Mouse (Mus musculus): ENCODE measurements around the gene Ahsg. TPM values are rescaled to one million over a fixed set of nuclear protein-coding genes. Genes with fewer than 3 reads are reported as not detected.

Gene Ahsg
- polyA plus RNA-seq, 1 experiment from 2014 or later = 111 TPM

DNA sequence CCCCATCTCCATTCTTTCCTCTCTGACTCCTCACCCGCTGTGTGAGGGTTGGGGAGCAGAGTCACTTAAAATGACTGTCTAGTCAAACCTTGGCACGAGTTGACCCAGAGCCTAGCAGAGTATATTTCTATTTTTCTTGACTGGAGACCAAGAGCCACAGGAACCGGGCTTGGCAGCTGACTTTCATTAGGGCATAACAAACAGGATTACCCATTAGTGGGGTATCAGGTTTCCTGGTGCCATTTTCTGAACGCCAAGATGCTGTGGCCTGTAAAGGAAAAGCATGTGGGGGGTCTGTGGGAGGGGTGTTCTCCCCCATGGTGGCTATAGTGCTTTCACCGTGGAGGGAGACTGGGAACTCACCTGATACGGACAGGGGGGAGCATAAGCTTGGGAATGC, 10.2 kb upstream of the Ahsg start:
- Histone ChIP-seq H3K36me3 (ENCODE audit: control insufficient read depth, insufficient read depth, low read length) (no peaks in the 10 kb centered on the region), H3K9ac (ENCODE audit: low read length) (no peak overlapping the region), H3K27ac (ENCODE audit: low read length) (no peak overlapping the region), H3K9me3 (replicated peaks; ENCODE audit: control insufficient read depth, low read length) (no peaks in the 10 kb centered on the region), H3K4me1 (ENCODE audit: control insufficient read depth, insufficient read depth, low read length) (no peaks in the 10 kb centered on the region), H3K27me3 (ENCODE audit: control insufficient read depth, insufficient read depth, low read length) (no peaks in the 10 kb centered on the region), H3K4me3 (replicated peaks; ENCODE audit: low read length) (no peak overlapping the region), H3K4me2 (ENCODE audit: low read depth, low read length) (no peak overlapping the region)
- no peak for ATAC-seq (ENCODE audit: insufficient read depth, low FRiP score)
- WGBS = 23% methylated on average over 6 of the region's 6 CpGs

DNA sequence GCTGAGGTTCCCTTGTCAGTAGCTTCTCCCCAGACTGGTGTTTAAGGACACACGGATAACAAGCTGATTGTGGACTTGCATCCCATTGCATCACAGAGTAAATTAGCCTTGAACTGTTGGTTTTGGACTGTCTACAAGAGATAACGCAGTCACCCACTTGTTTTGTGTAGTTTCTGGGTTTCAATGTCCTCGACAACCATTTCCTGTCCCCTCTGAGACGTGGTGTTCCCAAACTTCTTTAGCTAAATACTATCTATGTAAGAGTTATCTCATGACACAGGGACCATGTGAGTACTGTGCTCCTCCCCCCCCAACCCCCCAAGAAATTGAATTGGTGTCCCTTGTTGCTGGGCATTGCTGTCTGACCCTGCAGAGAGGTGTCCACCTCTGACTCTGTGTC, 9.6 kb upstream of the Ahsg start:
- Histone ChIP-seq H3K4me1 (ENCODE audit: control insufficient read depth, insufficient read depth, low read length) (no peaks in the 10 kb centered on the region), H3K9me3 (replicated peaks; ENCODE audit: control insufficient read depth, low read length) (no peaks in the 10 kb centered on the region), H3K27me3 (ENCODE audit: control insufficient read depth, insufficient read depth, low read length) (no peaks in the 10 kb centered on the region), H3K4me2 (ENCODE audit: low read depth, low read length) (no peak overlapping the region), H3K27ac (ENCODE audit: low read length) (no peak overlapping the region), H3K36me3 (ENCODE audit: control insufficient read depth, insufficient read depth, low read length) (no peaks in the 10 kb centered on the region), H3K4me3 (replicated peaks; ENCODE audit: low read length) (no peak overlapping the region), H3K9ac (ENCODE audit: low read length) (no peak overlapping the region)
- ATAC-seq (ENCODE audit: insufficient read depth, low FRiP score) = no peak
- WGBS = 65% methylated on average over 4 of the region's 4 CpGs

DNA sequence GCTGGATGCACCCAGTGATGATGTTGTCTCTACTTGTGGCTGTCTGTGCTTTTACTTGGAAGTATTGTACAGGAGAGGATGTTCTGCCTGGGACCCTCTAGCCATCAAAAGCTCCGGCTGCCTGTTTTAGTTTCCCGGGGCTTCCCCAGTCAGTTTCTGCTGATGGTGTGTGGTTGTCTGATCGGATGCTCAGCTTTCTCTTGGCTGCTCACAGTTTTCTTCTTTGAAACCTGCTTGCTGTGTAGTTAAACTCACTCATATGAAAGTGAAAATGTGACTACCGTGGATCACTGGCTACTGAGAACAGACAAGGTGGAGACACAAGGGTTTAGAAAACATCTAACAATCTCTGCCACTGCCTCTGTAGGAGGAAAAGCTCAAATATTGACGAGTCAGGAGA, 7.6 kb upstream of the Ahsg start:
- 79% methylated on average over 5 of the region's 5 CpGs for WGBS
- H3K9me3 ChIP-seq (replicated peaks; ENCODE audit: control insufficient read depth, low read length) = no peaks in the 10 kb centered on the region

DNA sequence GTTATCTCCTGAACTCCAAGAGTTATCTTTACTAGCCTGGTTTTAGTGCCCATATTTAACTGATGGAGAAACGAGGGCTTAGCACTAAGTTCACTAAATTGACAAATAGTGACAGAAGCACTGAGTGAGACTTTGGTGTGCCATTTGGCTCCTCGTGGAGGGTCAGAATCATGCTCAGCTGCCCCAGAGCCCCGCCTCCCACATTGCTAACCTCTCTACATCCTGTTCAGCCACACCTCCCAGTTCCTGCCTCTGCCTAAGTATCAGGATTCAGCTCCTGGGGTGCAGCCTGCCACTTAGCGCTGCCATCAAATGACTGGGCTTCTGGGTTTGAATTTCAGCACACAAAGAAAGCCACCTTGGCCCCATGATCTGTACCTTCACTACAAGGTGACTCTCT, 5.7 kb upstream of the Ahsg start:
- no peak for ATAC-seq (ENCODE audit: insufficient read depth, low FRiP score)
- H3K27me3 ChIP-seq (ENCODE audit: control insufficient read depth, insufficient read depth, low read length) = no peaks in the 10 kb centered on the region
- WGBS = 32% methylated on average over 4 of the region's 4 CpGs
- H3K4me2 ChIP-seq (ENCODE audit: low read depth, low read length) = no peak overlapping the region
- H3K36me3 ChIP-seq (ENCODE audit: control insufficient read depth, insufficient read depth, low read length) = no peaks in the 10 kb centered on the region
- H3K4me3 ChIP-seq (replicated peaks; ENCODE audit: low read length) = no peak overlapping the region
- no peaks in the 10 kb centered on the region for H3K4me1 ChIP-seq (ENCODE audit: control insufficient read depth, insufficient read depth, low read length)
- no peak overlapping the region for H3K27ac ChIP-seq (ENCODE audit: low read length)
- no peaks in the 10 kb centered on the region for H3K9me3 ChIP-seq (replicated peaks; ENCODE audit: control insufficient read depth, low read length)
- no peak overlapping the region for H3K9ac ChIP-seq (ENCODE audit: low read length)

More for the DNA sequence above, 7.6 kb upstream of the Ahsg start:
- H3K4me2 ChIP-seq (ENCODE audit: low read depth, low read length) = no peak overlapping the region
- ATAC-seq (ENCODE audit: insufficient read depth, low FRiP score) = no peak
- H3K27me3 ChIP-seq (ENCODE audit: control insufficient read depth, insufficient read depth, low read length) = no peaks in the 10 kb centered on the region
- H3K4me1 ChIP-seq (ENCODE audit: control insufficient read depth, insufficient read depth, low read length) = no peaks in the 10 kb centered on the region
- H3K36me3 ChIP-seq (ENCODE audit: control insufficient read depth, insufficient read depth, low read length) = no peaks in the 10 kb centered on the region
- no peak overlapping the region for H3K4me3 ChIP-seq (replicated peaks; ENCODE audit: low read length)
- no peak overlapping the region for H3K9ac ChIP-seq (ENCODE audit: low read length)
- H3K27ac ChIP-seq (ENCODE audit: low read length) = no peak overlapping the region

DNA sequence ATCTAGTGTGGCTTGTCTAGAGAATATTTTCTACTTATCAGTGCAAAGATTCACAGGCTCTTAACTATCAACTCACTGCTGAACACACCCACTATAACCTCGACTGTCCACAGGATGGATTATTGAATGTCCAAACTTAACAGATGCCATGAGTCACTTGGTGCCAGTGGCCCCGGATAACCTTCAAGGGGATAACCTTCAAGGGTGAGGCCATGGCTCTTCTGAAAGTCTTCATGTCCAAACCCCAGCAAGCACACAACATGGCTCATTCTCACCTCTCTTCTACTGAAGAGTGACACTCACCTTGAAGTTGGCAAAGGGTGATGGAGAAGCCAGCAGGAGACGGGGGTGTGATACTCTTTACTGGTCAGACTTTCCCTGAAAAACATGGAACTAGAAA, 4.4 kb upstream of the Ahsg start:
- ATAC-seq (ENCODE audit: insufficient read depth, low FRiP score) = no peak
- Histone ChIP-seq H3K9ac (ENCODE audit: low read length) (no peak overlapping the region), H3K4me1 (ENCODE audit: control insufficient read depth, insufficient read depth, low read length) (no peaks in the 10 kb centered on the region), H3K27me3 (ENCODE audit: control insufficient read depth, insufficient read depth, low read length) (no peaks in the 10 kb centered on the region), H3K4me2 (ENCODE audit: low read depth, low read length) (no peak overlapping the region), H3K9me3 (replicated peaks; ENCODE audit: control insufficient read depth, low read length) (no peaks in the 10 kb centered on the region), H3K4me3 (replicated peaks; ENCODE audit: low read length) (no peak overlapping the region), H3K27ac (ENCODE audit: low read length) (no peak overlapping the region), H3K36me3 (ENCODE audit: control insufficient read depth, insufficient read depth, low read length) (no peaks in the 10 kb centered on the region)
- 55% methylated on average over 3 of the region's 3 CpGs for WGBS

DNA sequence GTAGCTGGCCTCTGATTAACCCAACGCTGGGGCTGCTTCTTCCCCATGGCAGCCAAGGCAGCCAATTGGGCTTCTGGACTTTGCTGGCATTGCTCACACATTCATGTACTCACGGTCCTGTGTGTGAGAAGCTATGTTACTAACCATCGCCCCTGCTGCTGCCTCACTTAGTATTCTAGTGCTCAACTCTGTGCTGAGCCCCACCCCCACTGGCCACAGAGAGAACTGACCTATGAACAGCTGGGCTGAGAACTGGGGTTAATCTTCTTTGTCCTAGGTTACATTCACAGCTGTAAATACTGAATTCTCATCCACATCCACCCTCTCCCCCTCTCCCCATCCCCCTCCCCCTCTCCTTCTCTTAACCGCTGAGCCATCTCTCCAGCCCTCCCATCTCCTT, 2.2 kb upstream of the Ahsg start:
- WGBS = 71% methylated on average over 4 of the region's 4 CpGs
- Histone ChIP-seq H3K27ac (ENCODE audit: low read length) (no peak overlapping the region), H3K4me3 (replicated peaks; ENCODE audit: low read length) (no peak overlapping the region), H3K9me3 (replicated peaks; ENCODE audit: control insufficient read depth, low read length) (no peaks in the 10 kb centered on the region), H3K9ac (ENCODE audit: low read length) (no peak overlapping the region), H3K27me3 (ENCODE audit: control insufficient read depth, insufficient read depth, low read length) (no peaks in the 10 kb centered on the region), H3K4me2 (ENCODE audit: low read depth, low read length) (no peak overlapping the region), H3K36me3 (ENCODE audit: control insufficient read depth, insufficient read depth, low read length) (no peaks in the 10 kb centered on the region), H3K4me1 (ENCODE audit: control insufficient read depth, insufficient read depth, low read length) (no peaks in the 10 kb centered on the region)
- no peak for ATAC-seq (ENCODE audit: insufficient read depth, low FRiP score)

DNA sequence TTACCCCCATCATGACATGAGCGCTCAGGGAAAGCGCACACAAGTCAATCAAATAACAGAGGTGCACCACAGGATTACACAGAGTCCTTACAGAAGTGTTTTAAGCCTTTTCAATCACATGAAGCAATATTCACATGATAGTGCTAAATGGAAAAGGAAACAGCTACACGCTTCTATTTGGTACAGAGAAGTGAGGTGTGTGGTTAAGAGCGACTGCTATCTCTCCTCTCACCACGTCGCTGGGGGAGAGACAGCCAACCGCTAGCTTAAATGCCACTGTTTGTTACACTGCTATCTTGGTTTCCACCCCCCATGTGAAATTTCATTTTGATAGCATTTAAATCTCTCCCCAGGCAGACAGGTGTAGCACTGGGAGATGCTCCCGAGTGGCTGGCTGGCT, 1.4 kb upstream of the Ahsg start:
- H3K4me3 ChIP-seq (replicated peaks; ENCODE audit: low read length) = no peak overlapping the region
- H3K27ac ChIP-seq (ENCODE audit: low read length) = no peak overlapping the region
- ATAC-seq (ENCODE audit: insufficient read depth, low FRiP score) = no peak
- H3K4me1 ChIP-seq (ENCODE audit: control insufficient read depth, insufficient read depth, low read length) = no peaks in the 10 kb centered on the region
- WGBS = 80% methylated on average over 8 of the region's 8 CpGs
- H3K27me3 ChIP-seq (ENCODE audit: control insufficient read depth, insufficient read depth, low read length) = no peaks in the 10 kb centered on the region
- H3K4me2 ChIP-seq (ENCODE audit: low read depth, low read length) = no peak overlapping the region
- no peaks in the 10 kb centered on the region for H3K36me3 ChIP-seq (ENCODE audit: control insufficient read depth, insufficient read depth, low read length)
- H3K9me3 ChIP-seq (replicated peaks; ENCODE audit: control insufficient read depth, low read length) = no peaks in the 10 kb centered on the region
- H3K9ac ChIP-seq (ENCODE audit: low read length) = no peak overlapping the region

DNA sequence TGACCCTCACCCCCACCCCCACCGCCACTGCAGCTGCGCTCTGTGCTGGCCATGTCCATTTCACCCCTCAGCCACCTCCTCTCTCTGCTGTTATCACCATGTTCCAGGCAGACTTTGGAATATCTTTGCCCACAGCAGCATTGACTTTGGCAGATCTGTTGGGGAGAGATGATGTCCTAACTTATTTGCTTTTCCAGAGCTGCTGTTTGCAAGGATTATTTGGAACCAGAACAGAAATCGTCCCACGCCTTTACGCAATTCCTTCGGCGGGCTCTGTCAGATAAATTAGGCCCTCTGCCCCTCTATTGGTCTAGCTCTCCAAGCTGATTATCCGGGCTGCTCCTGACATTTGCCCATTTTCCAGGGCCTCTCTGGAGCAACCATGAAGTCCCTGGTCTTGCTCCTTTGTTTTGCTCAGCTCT, 667 bp downstream of the Ahsg start:
- no peaks in the 10 kb centered on the region for H3K4me1 ChIP-seq (ENCODE audit: control insufficient read depth, insufficient read depth, low read length)
- no peak for ATAC-seq (ENCODE audit: insufficient read depth, low FRiP score)
- WGBS = 90% methylated on average over 8 of the region's 8 CpGs
- H3K4me2 ChIP-seq (ENCODE audit: low read depth, low read length) = no peak overlapping the region
- H3K27me3 ChIP-seq (ENCODE audit: control insufficient read depth, insufficient read depth, low read length) = no peaks in the 10 kb centered on the region
- no peaks in the 10 kb centered on the region for H3K9me3 ChIP-seq (replicated peaks; ENCODE audit: control insufficient read depth, low read length)
- no peak overlapping the region for H3K4me3 ChIP-seq (replicated peaks; ENCODE audit: low read length)
- no peaks in the 10 kb centered on the region for H3K36me3 ChIP-seq (ENCODE audit: control insufficient read depth, insufficient read depth, low read length)
- no peak overlapping the region for H3K27ac ChIP-seq (ENCODE audit: low read length)
- H3K9ac ChIP-seq (ENCODE audit: low read length) = no peak overlapping the region

DNA sequence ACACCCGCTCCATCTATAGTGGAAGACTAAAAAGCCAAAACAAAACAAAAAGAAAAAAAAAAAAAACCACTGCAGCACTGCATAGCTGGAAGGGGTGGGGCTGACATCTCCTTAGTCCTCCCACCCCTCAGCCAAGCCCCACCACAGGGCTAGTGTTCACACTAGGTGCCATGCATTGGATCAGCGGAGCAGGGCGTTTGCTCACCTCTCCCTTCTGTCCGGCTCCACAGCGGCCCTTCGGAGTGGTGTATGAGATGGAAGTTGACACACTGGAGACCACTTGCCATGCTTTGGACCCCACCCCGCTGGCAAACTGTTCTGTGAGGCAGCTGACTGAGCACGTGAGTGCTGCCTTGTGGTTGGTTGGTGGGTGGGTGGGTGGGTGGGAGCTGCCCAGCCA, 3.0 kb downstream of the Ahsg start:
- no peaks in the 10 kb centered on the region for H3K9me3 ChIP-seq (replicated peaks; ENCODE audit: control insufficient read depth, low read length)
- 70% methylated on average over 8 of the region's 8 CpGs for WGBS
- ATAC-seq (ENCODE audit: insufficient read depth, low FRiP score) = no peak

DNA sequence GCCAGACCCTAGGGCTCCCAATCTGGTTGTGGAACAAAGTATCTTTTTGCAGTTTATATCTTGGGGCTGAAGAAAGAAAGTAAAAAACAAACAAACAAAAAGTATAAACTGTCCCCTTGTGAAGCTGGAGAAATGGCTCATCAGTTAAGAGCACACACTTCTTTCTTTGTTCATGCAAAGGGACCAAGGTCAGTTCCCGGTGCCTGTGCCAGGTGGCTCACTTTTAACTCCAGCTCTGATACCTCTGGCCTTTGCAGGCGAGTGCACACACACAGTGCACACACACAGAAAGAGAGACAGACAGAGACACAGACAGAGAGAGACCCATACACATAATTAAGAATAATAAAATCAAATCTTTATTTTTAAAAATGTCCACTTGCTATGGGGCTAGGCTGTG, 5.5 kb downstream of the Ahsg start:
- 44% methylated on average over 2 of the region's 2 CpGs for WGBS
- H3K9me3 ChIP-seq (replicated peaks; ENCODE audit: control insufficient read depth, low read length) = no peaks in the 10 kb centered on the region

More for the DNA sequence above, 3.0 kb downstream of the Ahsg start:
- no peaks in the 10 kb centered on the region for H3K36me3 ChIP-seq (ENCODE audit: control insufficient read depth, insufficient read depth, low read length)
- H3K9ac ChIP-seq (ENCODE audit: low read length) = no peak overlapping the region
- no peak overlapping the region for H3K4me3 ChIP-seq (replicated peaks; ENCODE audit: low read length)
- H3K27me3 ChIP-seq (ENCODE audit: control insufficient read depth, insufficient read depth, low read length) = no peaks in the 10 kb centered on the region
- H3K4me1 ChIP-seq (ENCODE audit: control insufficient read depth, insufficient read depth, low read length) = no peaks in the 10 kb centered on the region
- no peak overlapping the region for H3K27ac ChIP-seq (ENCODE audit: low read length)
- no peak overlapping the region for H3K4me2 ChIP-seq (ENCODE audit: low read depth, low read length)

More for the DNA sequence above, 5.5 kb downstream of the Ahsg start:
- Histone ChIP-seq H3K27me3 (ENCODE audit: control insufficient read depth, insufficient read depth, low read length) (no peaks in the 10 kb centered on the region), H3K36me3 (ENCODE audit: control insufficient read depth, insufficient read depth, low read length) (no peaks in the 10 kb centered on the region), H3K4me3 (replicated peaks; ENCODE audit: low read length) (no peak overlapping the region), H3K4me2 (ENCODE audit: low read depth, low read length) (no peak overlapping the region), H3K4me1 (ENCODE audit: control insufficient read depth, insufficient read depth, low read length) (no peaks in the 10 kb centered on the region), H3K27ac (ENCODE audit: low read length) (no peak overlapping the region), H3K9ac (ENCODE audit: low read length) (no peak overlapping the region)
- ATAC-seq (ENCODE audit: insufficient read depth, low FRiP score) = no peak

Measured in stomach, embryonic 16.5 days (tissue).